ENCODE assay signal across 8 mouse cellular contexts in the genomic region with DNA sequence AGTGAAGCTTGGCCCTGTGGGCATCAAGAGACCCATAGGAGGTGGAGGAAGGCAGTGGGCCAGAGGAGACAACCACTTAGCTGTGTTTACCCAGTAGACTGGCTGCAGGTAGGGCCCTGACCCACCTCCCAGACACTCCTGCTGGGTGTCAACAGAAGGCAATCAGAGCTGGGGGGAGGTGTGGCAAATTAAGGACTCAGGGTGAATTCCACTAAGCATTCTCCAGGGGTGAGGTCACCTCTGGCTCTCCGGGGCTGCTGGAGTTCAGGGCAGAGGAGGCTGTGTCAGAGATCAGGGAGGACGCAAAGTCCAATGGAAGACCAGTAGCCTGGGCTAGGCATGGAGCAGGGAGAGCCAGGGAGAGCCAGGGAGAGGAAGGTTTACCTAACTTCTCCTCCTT. TPM values are rescaled to one million over a fixed set of nuclear protein-coding genes. Genes with fewer than 3 reads are reported as not detected.
DNase-seq lines count a peak whose midpoint lies in the region; ATAC-seq lines count a peak whose summit lies in the region.

No protein-coding gene starts in this region.

- H3K4me2 ChIP-seq in forebrain, embryonic 16.5 days (ENCODE audit: low read length) = no peak overlapping the region
- H3K4me2 ChIP-seq in heart, embryonic 13.5 days = no peak overlapping the region

- 23% methylated on average over 2 of the region's 2 CpGs for WGBS in forebrain, embryonic 10.5 days
- WGBS in forebrain, embryonic 16.5 days = 14% methylated on average over 2 of the region's 2 CpGs
- 13% methylated on average over 2 of the region's 2 CpGs for WGBS in heart, embryonic 13.5 days

- DNase-seq in forebrain, embryonic 10.5 days (ENCODE audit: extremely low spot score, low spot score) = no peak
- peak; percentile 81 to 94 for DNase-seq in kidney, postnatal 36 days
- peak; percentile 75 to 88 for DNase-seq in lung, postnatal 4 days
- DNase-seq in cerebellum, postnatal 36 days = no peak
- no peak for DNase-seq in cerebellum, adult 18-20 months
- DNase-seq in spleen, postnatal 14 days (ENCODE audit: low spot score in 2 of 2) = no peak

- H3K4me3 ChIP-seq in forebrain, embryonic 10.5 days = no peak overlapping the region
- no peak overlapping the region for H3K4me3 ChIP-seq in forebrain, embryonic 16.5 days (replicated peaks; ENCODE audit: low read length)
- no peak overlapping the region for H3K4me3 ChIP-seq in heart, embryonic 13.5 days

- H3K9me3 ChIP-seq in forebrain, embryonic 10.5 days = no peaks in the 10 kb centered on the region
- no peaks in the 10 kb centered on the region for H3K9me3 ChIP-seq in forebrain, embryonic 16.5 days (ENCODE audit: control insufficient read depth, low read length)
- no peaks in the 10 kb centered on the region for H3K9me3 ChIP-seq in heart, embryonic 13.5 days

- 0 out of 2 replicates have a peak overlapping the region, but pooled peaks have one; percentile 35 for H3K27ac ChIP-seq in forebrain, embryonic 10.5 days
- no peak overlapping the region for H3K27ac ChIP-seq in forebrain, embryonic 16.5 days (ENCODE audit: low read length)
- peak overlapping the region; percentile 80 for H3K27ac ChIP-seq in heart, embryonic 13.5 days (replicated peaks)

- ATAC-seq in forebrain, embryonic 16.5 days = no peak
- 0 out of 2 replicates have a peak, but pooled peaks have one; percentile 17 for ATAC-seq in heart, embryonic 13.5 days (ENCODE audit: extremely low read depth, insufficient number of reproducible peaks, low FRiP score, low TSS enrichment)

- no peak overlapping the region for H3K9ac ChIP-seq in forebrain, embryonic 16.5 days (replicated peaks; ENCODE audit: low read depth, low read length)
- 0 out of 2 replicates have a peak overlapping the region, but pooled peaks have one; percentile 8 for H3K9ac ChIP-seq in heart, embryonic 13.5 days

- peaks cover 14% of the 10 kb centered on the region for H3K27me3 ChIP-seq in forebrain, embryonic 10.5 days (ENCODE audit: poor library complexity, severe bottlenecking)
- no peaks in the 10 kb centered on the region for H3K27me3 ChIP-seq in forebrain, embryonic 16.5 days (replicated peaks; ENCODE audit: control insufficient read depth, insufficient read depth, low read length)
- no peaks in the 10 kb centered on the region for H3K27me3 ChIP-seq in heart, embryonic 13.5 days (replicated peaks)

- peaks cover 54% of the 10 kb centered on the region for H3K4me1 ChIP-seq in forebrain, embryonic 10.5 days
- no peaks in the 10 kb centered on the region for H3K4me1 ChIP-seq in forebrain, embryonic 16.5 days (replicated peaks; ENCODE audit: control insufficient read depth, insufficient read depth, low read length)
- H3K4me1 ChIP-seq in heart, embryonic 13.5 days = peaks cover 38% of the 10 kb centered on the region

- H3K36me3 ChIP-seq in forebrain, embryonic 10.5 days (replicated peaks) = peaks cover 24% of the 10 kb centered on the region
- H3K36me3 ChIP-seq in forebrain, embryonic 16.5 days (ENCODE audit: control insufficient read depth, insufficient read depth) = peaks cover 13% of the 10 kb centered on the region
- peaks cover 24% of the 10 kb centered on the region for H3K36me3 ChIP-seq in heart, embryonic 13.5 days

RNA-seq across cellular contexts. Expression of a gene that starts 17.7 kb away (rescaled TPM):
- 288 and 291 TPM in 2 replicates for polyA plus RNA-seq in forebrain, embryonic 10.5 days (2016; fragmentation: Nextera tagmentation; extraction: Ambion mirVana)
- polyA plus RNA-seq in forebrain, embryonic 16.5 days (2015; fragmentation: Nextera tagmentation; extraction: Ambion mirVana) = 222 and 237 TPM in 2 replicates
- polyA plus RNA-seq in heart, embryonic 13.5 days (2015; fragmentation: Nextera tagmentation; extraction: Ambion mirVana) = 248 and 278 TPM in 2 replicates

RNA-seq across cellular contexts. Expression of a gene that starts 45.5 kb away (rescaled TPM):
- 7.9 and 8.7 TPM in 2 replicates for polyA plus RNA-seq in forebrain, embryonic 10.5 days (2016; fragmentation: Nextera tagmentation; extraction: Ambion mirVana)
- polyA plus RNA-seq in forebrain, embryonic 16.5 days (2015; fragmentation: Nextera tagmentation; extraction: Ambion mirVana) = 16.8 and 17.3 TPM in 2 replicates
- 1.0 and 1.1 TPM in 2 replicates for polyA plus RNA-seq in heart, embryonic 13.5 days (2015; fragmentation: Nextera tagmentation; extraction: Ambion mirVana)

RNA-seq across cellular contexts. Expression of a gene that starts 59.5 kb away (rescaled TPM):
- polyA plus RNA-seq in forebrain, embryonic 10.5 days (2016; fragmentation: Nextera tagmentation; extraction: Ambion mirVana) = 280 and 284 TPM in 2 replicates
- polyA plus RNA-seq in forebrain, embryonic 16.5 days (2015; fragmentation: Nextera tagmentation; extraction: Ambion mirVana) = 180 and 207 TPM in 2 replicates
- 134 and 143 TPM in 2 replicates for polyA plus RNA-seq in heart, embryonic 13.5 days (2015; fragmentation: Nextera tagmentation; extraction: Ambion mirVana)

Comparison
In these comparisons a context has a peak if more than half of its experiments do, and no peak if none do; other contexts are left out.
1. DNase-seq: peak in kidney, postnatal 36 days (2 of 2) and lung, postnatal 4 days (2 of 2); none in forebrain, embryonic 10.5 days (single experiment), cerebellum, postnatal 36 days (0 of 2), cerebellum, adult 18-20 months (0 of 2) and spleen, postnatal 14 days (0 of 2).